Comparison of ENCODE assay signal across 20 mouse cellular contexts in genomic region chr1:191413691-191414415, GRCm38 (mm10). TPM values are rescaled to one million over a fixed set of nuclear protein-coding genes. Genes with fewer than 3 reads are reported as not detected.
DNase-seq lines count a peak whose midpoint lies in the region; ATAC-seq lines count a peak whose summit lies in the region.
"Had no signal": no experiment of that assay in that cellular context is flagged by ENCODE, and none has a peak within 500 bp of the region (broad histone marks: within the 10 kb centered on the region; RNA-seq: fewer than 3 reads in every experiment).

No protein-coding gene starts in this region.

- H3K9ac ChIP-seq in liver, embryonic 12.5 days = no peak overlapping the region
- H3K9ac ChIP-seq in liver, embryonic 11.5 days (ENCODE audit: low read depth, low read length) = no peak overlapping the region
- no peak overlapping the region for H3K9ac ChIP-seq in liver, embryonic 15.5 days
- H3K9ac ChIP-seq: forebrain, embryonic 15.5 days; heart, embryonic 15.5 days; hindbrain, embryonic 14.5 days had no signal

- no peak overlapping the region for H3K4me3 ChIP-seq in liver, embryonic 12.5 days
- H3K4me3 ChIP-seq in liver, embryonic 11.5 days (ENCODE audit: low read depth, low read length) = no peak overlapping the region
- no peak overlapping the region for H3K4me3 ChIP-seq in liver, embryonic 15.5 days (replicated peaks)
- H3K4me3 ChIP-seq: embryonic facial prominence, embryonic 10.5 days; forebrain, embryonic 15.5 days; heart, adult 2 months; heart, embryonic 15.5 days; hindbrain, embryonic 10.5 days had no signal

- intact Hi-C loops in heart, postnatal 25 days (cut with DNase I) = no loop called here

- peaks cover 18% of the 10 kb centered on the region for H3K4me1 ChIP-seq in liver, embryonic 12.5 days
- H3K4me1 ChIP-seq in liver, embryonic 11.5 days (replicated peaks; ENCODE audit: control insufficient read depth, insufficient read depth, low read length) = peaks cover 4% of the 10 kb centered on the region; the same call in 1 of the 2 replicates
- H3K4me1 ChIP-seq in liver, embryonic 15.5 days (replicated peaks) = peaks cover 14% of the 10 kb centered on the region
- H3K4me1 ChIP-seq: forebrain, embryonic 15.5 days had no signal

- no peaks in the 10 kb centered on the region for H3K36me3 ChIP-seq in liver, embryonic 12.5 days
- H3K36me3 ChIP-seq in liver, embryonic 11.5 days (ENCODE audit: control insufficient read depth, insufficient read depth, low read length) = no peaks in the 10 kb centered on the region
- H3K36me3 ChIP-seq in liver, embryonic 15.5 days (replicated peaks) = no peaks in the 10 kb centered on the region
- H3K36me3 ChIP-seq: embryonic facial prominence, embryonic 10.5 days; forebrain, embryonic 15.5 days; heart, embryonic 15.5 days; hindbrain, embryonic 10.5 days had no signal

- no peak overlapping the region; the same call in 1 of the 2 replicates for H3K4me2 ChIP-seq in liver, embryonic 12.5 days
- no peak overlapping the region for H3K4me2 ChIP-seq in liver, embryonic 11.5 days
- no peak overlapping the region for H3K4me2 ChIP-seq in liver, embryonic 15.5 days
- H3K4me2 ChIP-seq: forebrain, embryonic 15.5 days; heart, embryonic 11.5 days; heart, embryonic 15.5 days; hindbrain, embryonic 14.5 days had no signal

- H3K9me3 ChIP-seq in liver, embryonic 12.5 days (replicated peaks) = no peaks in the 10 kb centered on the region
- H3K9me3 ChIP-seq in liver, embryonic 11.5 days (ENCODE audit: control insufficient read depth, low read length) = no peaks in the 10 kb centered on the region
- no peaks in the 10 kb centered on the region for H3K9me3 ChIP-seq in liver, embryonic 15.5 days (replicated peaks)
- H3K9me3 ChIP-seq: embryonic facial prominence, embryonic 10.5 days; forebrain, embryonic 15.5 days; heart, embryonic 15.5 days; hindbrain, embryonic 10.5 days had no signal

- WGBS in liver, embryonic 12.5 days (ENCODE audit: insufficient replicate concordance) = 42% methylated on average over 6 of the region's 6 CpGs
- 43% methylated on average over 6 of the region's 6 CpGs for WGBS in liver, embryonic 11.5 days
- WGBS in liver, embryonic 15.5 days (ENCODE audit: insufficient replicate concordance) = 46% methylated on average over 6 of the region's 6 CpGs

- 0 out of 2 replicates have a peak overlapping the region, but pooled peaks have one; percentile 25 for H3K27ac ChIP-seq in liver, embryonic 12.5 days
- no peak overlapping the region for H3K27ac ChIP-seq in liver, embryonic 11.5 days (ENCODE audit: low read depth, low read length)
- peak overlapping the region; percentile 25; the same call in 1 of the 2 replicates for H3K27ac ChIP-seq in liver, embryonic 15.5 days (replicated peaks)
- H3K27ac ChIP-seq: embryonic facial prominence, embryonic 10.5 days; forebrain, embryonic 15.5 days; heart, adult 2 months; heart, embryonic 15.5 days; hindbrain, embryonic 10.5 days; hindbrain, embryonic 14.5 days had no signal

- DNase-seq in heart, adult 11 months = peak; percentile 74
- no peak for DNase-seq in heart, postnatal 25 days (ENCODE audit: low spot score)
- no peak for DNase-seq in liver, embryonic 11.5 days (ENCODE audit: low spot score)
- no peak for DNase-seq in right cerebral cortex, postnatal 4 days
- no peak for DNase-seq in retina, embryonic 14.5 days (ENCODE audit: low spot score)
- DNase-seq: adrenal gland, postnatal 14 days; cerebellum, adult 18-20 months; cerebellum, postnatal 10 days; heart, adult 2 months; heart, postnatal 14 days had no signal

- ATAC-seq in liver, embryonic 12.5 days = 0 out of 2 replicates have a peak, but pooled peaks have one; percentile 14
- no peak for ATAC-seq in liver, embryonic 11.5 days (replicated peaks; ENCODE audit: low FRiP score)
- no peak for ATAC-seq in liver, embryonic 15.5 days (ENCODE audit: insufficient read depth)
- ATAC-seq: activated CD4-positive, CD25-positive, alpha-beta regulatory T cell, adult 4 months; forebrain, embryonic 15.5 days; Patski had no signal

- H3K27me3 ChIP-seq in liver, embryonic 12.5 days (replicated peaks) = peaks cover 22% of the 10 kb centered on the region
- H3K27me3 ChIP-seq in liver, embryonic 11.5 days (replicated peaks; ENCODE audit: control insufficient read depth, insufficient read depth, low read length) = no peaks in the 10 kb centered on the region; the same call in 1 of the 2 replicates
- H3K27me3 ChIP-seq in liver, embryonic 15.5 days = peaks cover 19% of the 10 kb centered on the region
- H3K27me3 ChIP-seq: forebrain, embryonic 15.5 days; heart, embryonic 15.5 days; Patski had no signal

RNA-seq across cellular contexts. Expression of gene Ppp2r5a, which starts 10.8 kb away (rescaled TPM):
- total RNA-seq in heart, postnatal 25 days (2021) = 100 to 1,000 TPM; 103 to 110 TPM
- polyA plus RNA-seq in liver, embryonic 12.5 days (2016; fragmentation: Nextera tagmentation; extraction: Ambion mirVana) = 33.1 and 33.9 TPM in 2 replicates
- polyA plus RNA-seq in liver, embryonic 11.5 days (2014; fragmentation: Nextera tagmentation; extraction: Ambion mirVana) = 32.4 and 39.9 TPM in 2 replicates
- polyA plus RNA-seq in liver, embryonic 15.5 days (2015; fragmentation: Nextera tagmentation; extraction: Ambion mirVana) = 18.4 and 23.3 TPM in 2 replicates
